Mouse (Mus musculus) left cerebral cortex, postnatal 25 days (tissue): ENCODE measurements around the gene Olfm2. TPM values are rescaled to one million over a fixed set of nuclear protein-coding genes. Genes with fewer than 3 reads are reported as not detected.

ENCODE experiments used
- DNase-seq, 2 experiments: peaks; one replicate each; pipeline ENCODE4 v3.0.0; 2022; ENCODE audit warnings: low spot score in 2 of 2, mixed read lengths in 1 of 2
- intact Hi-C: fragments of 180-260 bp; cut with DNase I; formaldehyde crosslinking; loops from one replicate; pipeline ENCODE4 v1.15.1; 2025
- total RNA-seq, 2 experiments: library from RNA; stranded (reverse); gene quantifications; 2 replicates each; pipeline ENCODE4 v1.2.3; 2021

Olfm2 gene
- 100 to 1,000 TPM; 171 to 195 TPM for total RNA-seq

- no peak for DNase-seq
- intact Hi-C loops, result loop anchor here (10.0 kb wide), 1 partner anchor 281 kb away; the partner anchor contains the start of gene Zfp26
Measured at GRCm38 (mm10) chr9:20746017-20746660, at the start of gene Olfm2. Gene Olfm2, minus strand, starts transcription at chr9:20746349.

DNA sequence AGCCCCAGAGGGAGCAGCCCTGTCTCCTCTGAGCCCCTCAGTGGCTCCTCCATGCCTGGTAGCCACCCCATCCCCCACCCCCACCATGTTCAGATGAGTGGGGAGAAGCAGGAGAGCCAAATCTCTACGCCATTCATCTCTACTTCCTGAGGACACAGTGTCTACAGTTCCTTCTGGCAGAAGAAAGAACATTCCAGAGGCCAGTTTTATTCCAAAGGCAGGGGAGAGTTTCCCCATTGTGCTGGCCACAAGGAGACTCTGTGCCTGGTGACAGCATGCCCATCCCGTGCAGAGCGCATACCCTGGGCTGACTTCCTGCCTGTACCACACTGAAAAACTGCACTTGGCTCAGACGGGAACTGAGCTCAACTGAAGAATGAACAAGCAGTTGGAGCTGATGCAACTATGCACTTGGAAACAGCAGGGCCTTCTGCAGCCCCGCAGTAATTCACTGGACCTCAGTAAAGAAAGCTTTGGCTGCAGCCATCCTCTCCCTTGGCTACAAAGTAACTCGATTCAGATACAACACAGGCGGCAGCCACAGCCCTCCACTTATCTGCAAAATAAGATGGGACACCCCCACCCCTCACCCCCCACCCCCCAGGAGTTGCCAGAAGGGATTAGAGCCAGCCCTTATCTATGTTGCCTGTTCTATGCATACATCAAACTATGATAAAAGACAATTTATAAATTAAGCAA, 48.1 kb upstream of the Olfm2 start:
- intact Hi-C loops, result no loop called here
- DNase-seq, result peak; percentile 64 to 76

GRCm38 (mm10) chr9:20790345-20790744, 44.2 kb upstream of the Olfm2 start:
- intact Hi-C loops, result no loop called here
- no peak for DNase-seq

DNA sequence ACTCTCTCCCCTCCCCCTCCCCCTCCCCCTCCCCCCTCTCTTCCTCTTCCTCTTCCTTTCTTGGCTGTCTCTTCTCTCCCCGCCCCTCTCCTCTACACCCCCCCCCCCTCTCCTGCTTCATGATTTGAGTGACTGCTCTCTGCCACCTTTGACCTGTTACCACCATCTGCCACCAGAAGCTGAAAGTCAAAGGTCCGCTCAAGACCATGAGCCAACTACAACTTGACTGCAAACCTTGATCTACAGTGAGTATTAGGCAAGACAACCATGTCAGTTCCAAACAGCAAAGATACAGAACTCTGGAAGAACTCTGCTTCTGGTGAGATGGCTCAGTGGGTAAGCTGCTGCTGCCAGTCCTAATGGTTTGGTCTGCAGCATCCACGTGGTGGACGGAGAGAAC, 43.5 kb upstream of the Olfm2 start:
- intact Hi-C loops, result no loop called here
- DNase-seq, result no peak

DNA sequence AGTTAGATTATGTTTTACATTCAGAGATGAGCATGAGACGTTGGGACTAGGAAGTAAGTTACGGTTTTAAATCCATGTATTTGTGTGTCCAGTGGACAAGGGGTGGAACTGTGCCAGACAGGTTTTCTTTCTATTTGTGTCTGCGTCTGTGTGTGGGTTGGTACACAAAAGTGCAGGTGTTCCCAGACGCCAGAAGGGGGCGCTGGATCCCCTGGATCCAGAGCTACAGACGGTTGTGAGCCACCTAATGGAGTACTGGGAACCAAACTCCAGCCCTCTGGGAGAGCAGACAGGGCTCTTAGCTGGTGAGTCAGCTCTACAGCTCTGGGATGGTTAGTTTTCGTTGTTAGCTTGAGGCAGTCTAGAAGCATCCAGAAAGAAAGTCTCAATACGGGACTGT, 41.8 kb upstream of the Olfm2 start:
- intact Hi-C loops, result no loop called here
- DNase-seq, result no peak

- intact Hi-C loops, result no loop called here
Measured at GRCm38 (mm10) chr9:20785055-20785454, 38.9 kb upstream of the Olfm2 start.

GRCm38 (mm10) chr9:20781286-20781685, 35.1 kb upstream of the Olfm2 start:
- intact Hi-C loops, result no loop called here
- DNase-seq, result no peak

More at GRCm38 (mm10) chr9:20785055-20785454, 38.9 kb upstream of the Olfm2 start:
- no peak for DNase-seq

GRCm38 (mm10) chr9:20765274-20765673, 19.1 kb upstream of the Olfm2 start:
- no peak for DNase-seq
- intact Hi-C loops, result no loop called here

- DNase-seq, result no peak
- intact Hi-C loops, result loop anchor here (5.0 kb wide), 1 partner anchor 39 kb away; no protein-coding TSS in a partner anchor
Measured at GRCm38 (mm10) chr9:20763099-20763498, 16.9 kb upstream of the Olfm2 start.

DNA sequence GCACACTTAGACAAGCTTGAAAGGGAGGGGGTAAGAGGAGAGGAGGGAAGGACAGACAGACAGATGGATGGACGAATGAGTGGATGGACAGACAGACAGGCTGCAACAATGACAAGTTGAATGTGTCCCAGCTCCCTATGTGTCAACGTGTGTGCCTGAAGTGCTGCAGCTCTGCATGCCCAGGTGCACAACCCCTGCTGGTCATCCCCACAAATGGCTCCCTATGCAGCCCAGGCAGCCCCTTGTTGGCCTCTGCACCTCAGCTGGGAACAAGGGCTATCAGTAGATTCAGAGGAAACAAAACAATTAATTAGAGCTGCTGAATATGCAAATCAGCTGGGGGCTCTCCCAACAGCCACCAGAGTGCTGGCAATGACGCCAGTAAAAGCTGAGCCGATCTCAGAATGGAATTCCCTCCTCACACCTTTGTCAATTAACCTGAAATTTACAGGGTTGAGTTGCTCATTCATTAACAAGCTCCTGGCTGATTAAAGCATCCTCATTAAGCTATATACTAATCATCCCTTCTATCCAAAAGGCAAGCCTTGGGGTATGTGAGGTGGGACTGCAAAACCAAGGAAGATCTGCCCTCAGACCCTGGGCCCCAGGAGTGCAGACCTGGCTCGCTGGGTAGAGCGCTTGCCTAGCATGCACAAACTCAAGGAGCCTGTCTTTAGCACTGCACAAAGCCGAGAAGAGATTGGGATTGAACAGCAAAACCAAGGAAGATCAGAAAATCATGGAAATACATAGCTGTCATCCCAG, 16.2 kb upstream of the Olfm2 start:
- intact Hi-C loops, result loop anchor here (5.0 kb wide), 1 partner anchor 40 kb away; no protein-coding TSS in a partner anchor
- DNase-seq, result no peak

DNA sequence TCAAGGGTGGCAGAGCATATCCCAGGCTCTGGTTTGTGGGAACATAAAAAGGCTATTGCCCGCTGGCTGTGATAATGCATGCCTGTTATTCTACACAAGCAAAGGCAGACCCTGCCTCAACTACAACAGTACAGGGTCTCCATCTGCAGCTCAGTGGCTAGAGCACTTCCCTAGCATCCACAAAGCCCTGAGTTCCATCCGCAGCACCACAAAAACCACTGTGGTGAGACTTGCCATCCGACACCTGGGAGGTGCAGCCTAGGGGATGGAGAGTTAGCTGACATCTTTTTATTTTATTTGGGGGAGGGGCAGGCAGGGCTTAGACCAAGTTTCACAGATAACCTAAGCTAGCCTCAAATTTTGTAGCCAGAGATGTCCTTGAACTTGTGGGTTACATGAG, 15.2 kb upstream of the Olfm2 start:
- no peak for DNase-seq
- intact Hi-C loops, result loop anchor here (5.0 kb wide), 1 partner anchor 41 kb away; no protein-coding TSS in a partner anchor

DNA sequence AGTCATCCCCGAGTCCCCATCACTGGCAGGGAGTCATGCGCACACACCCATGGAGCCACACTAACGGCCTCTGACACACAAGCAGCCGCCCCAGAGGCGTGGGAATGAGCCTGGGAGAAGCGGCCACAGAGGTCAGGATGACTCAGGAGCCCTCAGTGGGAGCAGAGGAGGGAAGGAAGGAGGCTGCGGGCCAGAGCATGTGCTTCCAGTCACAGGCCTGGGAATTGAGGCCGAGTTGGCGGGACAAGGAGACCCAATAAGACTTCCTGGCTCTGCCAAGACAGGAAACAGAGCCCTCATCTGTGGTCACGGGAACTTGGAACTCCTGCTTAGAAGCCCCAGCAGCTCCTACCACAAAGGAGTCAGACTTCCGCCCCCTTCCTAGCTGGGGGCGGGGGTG, 14.7 kb upstream of the Olfm2 start:
- peak in 1 of 2 experiments; percentile 23 for DNase-seq
- intact Hi-C loops, result loop anchor here (5.0 kb wide), 1 partner anchor 41 kb away; no protein-coding TSS in a partner anchor

GRCm38 (mm10) chr9:20758896-20759295, 12.7 kb upstream of the Olfm2 start:
- no peak for DNase-seq
- intact Hi-C loops, result no loop called here

GRCm38 (mm10) chr9:20758243-20758642, 12.1 kb upstream of the Olfm2 start:
- DNase-seq, result no peak
- intact Hi-C loops, result no loop called here

DNA sequence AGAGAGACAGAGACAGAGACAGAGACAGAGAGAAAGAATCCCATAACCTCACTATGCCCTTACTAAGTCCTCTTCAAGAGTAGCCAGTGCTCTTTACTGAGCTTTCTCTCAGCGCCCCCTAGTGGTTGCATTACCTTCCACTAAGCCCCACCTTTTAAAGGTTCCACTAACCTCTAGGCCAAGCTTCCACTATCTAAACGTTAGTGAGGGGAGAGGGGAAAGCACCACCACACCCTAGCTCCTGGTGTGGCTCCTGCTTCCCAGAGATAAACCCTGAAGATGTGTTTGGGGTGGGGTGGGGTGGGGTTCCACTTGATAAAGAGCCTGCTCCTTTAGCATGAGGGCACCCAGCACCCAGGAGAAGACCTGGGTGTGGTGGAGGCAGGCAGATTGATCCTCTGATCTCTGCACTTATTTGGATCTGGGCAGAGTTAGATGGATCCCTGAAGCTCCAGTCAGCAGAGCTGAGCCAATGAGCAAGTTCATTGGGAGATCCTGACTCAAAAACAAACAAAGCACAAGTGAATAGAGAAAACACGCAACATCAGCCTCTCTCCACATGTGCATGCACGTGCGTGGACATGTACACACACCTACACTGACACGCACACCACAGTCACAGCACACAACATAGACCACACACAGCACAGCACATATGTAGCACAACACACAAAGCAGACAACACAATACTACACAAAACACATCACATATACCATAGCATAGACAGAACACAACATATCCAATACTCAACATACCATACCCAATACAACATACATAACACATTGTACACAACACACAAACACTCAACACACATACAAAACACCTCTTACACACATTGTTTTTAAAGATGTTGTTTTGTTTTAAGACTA, 11.2 kb upstream of the Olfm2 start:
- DNase-seq, result peak in 1 of 2 experiments; percentile 41
- intact Hi-C loops, result no loop called here

- no peak for DNase-seq
- intact Hi-C loops, result no loop called here
Measured at GRCm38 (mm10) chr9:20756081-20756700, 10.0 kb upstream of the Olfm2 start.

GRCm38 (mm10) chr9:20754335-20754734, 8.2 kb upstream of the Olfm2 start:
- DNase-seq, result no peak
- intact Hi-C loops, result no loop called here

- peak in 1 of 2 experiments; percentile 39 for DNase-seq
- intact Hi-C loops, result no loop called here
Measured at GRCm38 (mm10) chr9:20751477-20752029, 5.4 kb upstream of the Olfm2 start.

DNA sequence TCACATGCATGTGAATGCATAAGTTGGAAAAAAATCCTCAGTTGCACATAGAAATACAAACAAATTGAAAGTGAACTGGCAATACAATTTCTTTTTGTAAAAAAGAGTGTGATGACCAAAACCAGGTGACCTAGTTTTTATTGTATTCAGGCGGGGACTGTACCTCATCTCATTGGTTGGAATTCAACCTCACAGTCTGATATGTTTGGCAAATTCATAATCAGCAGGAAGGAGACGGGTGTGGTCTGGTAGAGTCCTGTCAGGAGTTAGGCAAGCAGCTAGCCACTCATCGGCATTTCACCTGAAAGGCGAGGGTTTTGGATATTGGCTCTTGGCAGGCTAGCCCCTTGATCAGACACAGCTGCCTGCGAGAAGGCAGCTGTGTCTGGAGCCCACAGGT, 3.1 kb upstream of the Olfm2 start:
- intact Hi-C loops, result loop anchor here (10.0 kb wide), 1 partner anchor 284 kb away; the partner anchor contains the start of gene Zfp26
- DNase-seq, result no peak
